Mouse (Mus musculus): Measurements from ENCODE around the gene Gpx4. TPM values are rescaled to one million over a fixed set of nuclear protein-coding genes. Genes with fewer than 3 reads are reported as not detected.

The Gpx4 gene
- polyA plus RNA-seq, 1 experiment from 2014 or later, result 552 TPM

DNA sequence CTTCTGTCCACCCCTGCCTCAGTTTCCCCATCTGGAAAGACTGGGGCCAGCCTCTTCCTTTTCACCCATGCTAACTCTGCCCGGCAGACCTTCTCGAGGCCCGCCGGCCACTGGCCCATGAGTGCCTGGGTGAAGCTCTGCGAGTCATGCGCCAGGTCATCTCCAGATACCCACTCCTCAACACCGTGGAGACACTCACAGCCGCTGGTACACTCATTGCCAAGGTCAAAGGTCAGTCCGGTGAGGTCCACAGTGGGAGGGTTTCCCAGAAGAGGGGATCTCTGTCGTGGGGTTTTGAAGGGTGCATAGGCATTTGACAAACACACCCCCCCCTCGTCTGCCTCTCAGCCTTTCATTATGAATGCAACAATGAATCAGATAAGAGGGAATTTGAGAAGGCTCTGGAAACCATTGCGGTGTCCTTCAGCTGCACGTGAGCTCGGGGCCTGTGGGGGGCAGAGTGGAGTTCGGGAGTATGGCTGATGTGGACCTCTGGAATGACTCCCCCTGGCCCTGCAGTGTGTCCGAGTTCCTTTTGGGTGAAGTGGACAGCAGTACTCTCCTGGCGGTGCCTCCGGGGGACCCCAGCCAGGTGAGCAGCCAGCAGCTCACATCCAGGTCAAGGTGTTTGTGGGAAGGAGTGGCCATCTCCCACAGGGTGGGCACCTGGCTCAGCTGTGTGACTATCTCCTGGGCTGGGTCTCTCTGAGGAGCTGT is 26.2 kb upstream of the Gpx4 start:
- no peaks in the 10 kb centered on the region for H3K4me1 ChIP-seq (ENCODE audit: control insufficient read depth, insufficient read depth, low read length)
- H3K36me3 ChIP-seq (ENCODE audit: control insufficient read depth, insufficient read depth, low read length), result no peaks in the 10 kb centered on the region
- H3K27me3 ChIP-seq (ENCODE audit: control insufficient read depth, insufficient read depth, low read depth, low read length), result peaks cover 20% of the 10 kb centered on the region
- no peak overlapping the region for H3K9ac ChIP-seq (ENCODE audit: low read depth, low read length)
- WGBS, result 82% methylated on average over 18 of the region's 18 CpGs
- no peaks in the 10 kb centered on the region for H3K9me3 ChIP-seq (replicated peaks; ENCODE audit: control insufficient read depth, low read length, poor library complexity, severe bottlenecking)
- no peak for ATAC-seq
- no peak overlapping the region for H3K4me3 ChIP-seq (ENCODE audit: low read depth, low read length)
- H3K4me2 ChIP-seq (ENCODE audit: low read length), result no peak overlapping the region
- no peak overlapping the region for H3K27ac ChIP-seq (ENCODE audit: low read length)

GRCm38 (mm10) chr10:80021320-80021641 is 25.7 kb upstream of the Gpx4 start:
- Histone ChIP-seq H3K4me2 (ENCODE audit: low read length) (no peak overlapping the region), H3K9ac (ENCODE audit: low read depth, low read length) (no peak overlapping the region), H3K27ac (ENCODE audit: low read length) (no peak overlapping the region), H3K4me1 (ENCODE audit: control insufficient read depth, insufficient read depth, low read length) (no peaks in the 10 kb centered on the region), H3K27me3 (ENCODE audit: control insufficient read depth, insufficient read depth, low read depth, low read length) (peaks cover 19% of the 10 kb centered on the region), H3K36me3 (ENCODE audit: control insufficient read depth, insufficient read depth, low read length) (no peaks in the 10 kb centered on the region), H3K4me3 (ENCODE audit: low read depth, low read length) (no peak overlapping the region), H3K9me3 (replicated peaks; ENCODE audit: control insufficient read depth, low read length, poor library complexity, severe bottlenecking) (no peaks in the 10 kb centered on the region)
- no peak for ATAC-seq
- WGBS, result 90% methylated on average over 13 of the region's 13 CpGs

DNA sequence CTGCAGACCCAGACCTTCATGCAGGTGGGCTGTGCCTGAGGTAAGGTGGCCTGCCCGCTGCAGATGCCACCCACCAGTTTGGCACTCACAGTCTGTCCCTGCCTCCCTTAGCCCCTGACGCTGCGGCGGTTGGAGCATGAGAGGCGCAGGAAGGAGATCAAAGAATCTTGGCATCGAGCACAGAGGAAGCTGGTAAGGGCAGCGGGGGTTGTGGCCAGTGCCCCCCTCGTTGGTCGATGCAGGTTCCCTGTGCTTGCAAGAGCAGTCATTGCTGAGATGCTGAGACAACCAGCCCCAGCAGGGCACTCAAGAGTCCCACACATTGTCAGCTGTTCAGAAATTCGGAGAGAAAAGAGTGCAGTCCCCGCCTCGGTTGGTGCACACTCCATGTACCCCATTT is 24.8 kb upstream of the Gpx4 start:
- Histone ChIP-seq H3K4me1 (ENCODE audit: control insufficient read depth, insufficient read depth, low read length) (no peaks in the 10 kb centered on the region), H3K27ac (ENCODE audit: low read length) (no peak overlapping the region), H3K4me3 (ENCODE audit: low read depth, low read length) (no peak overlapping the region), H3K36me3 (ENCODE audit: control insufficient read depth, insufficient read depth, low read length) (no peaks in the 10 kb centered on the region), H3K27me3 (ENCODE audit: control insufficient read depth, insufficient read depth, low read depth, low read length) (peaks cover 19% of the 10 kb centered on the region), H3K9me3 (replicated peaks; ENCODE audit: control insufficient read depth, low read length, poor library complexity, severe bottlenecking) (no peaks in the 10 kb centered on the region), H3K9ac (ENCODE audit: low read depth, low read length) (no peak overlapping the region), H3K4me2 (ENCODE audit: low read length) (no peak overlapping the region)
- 92% methylated on average over 12 of the region's 12 CpGs for whole genome bisulfite sequencing
- ATAC-seq, result no peak

DNA sequence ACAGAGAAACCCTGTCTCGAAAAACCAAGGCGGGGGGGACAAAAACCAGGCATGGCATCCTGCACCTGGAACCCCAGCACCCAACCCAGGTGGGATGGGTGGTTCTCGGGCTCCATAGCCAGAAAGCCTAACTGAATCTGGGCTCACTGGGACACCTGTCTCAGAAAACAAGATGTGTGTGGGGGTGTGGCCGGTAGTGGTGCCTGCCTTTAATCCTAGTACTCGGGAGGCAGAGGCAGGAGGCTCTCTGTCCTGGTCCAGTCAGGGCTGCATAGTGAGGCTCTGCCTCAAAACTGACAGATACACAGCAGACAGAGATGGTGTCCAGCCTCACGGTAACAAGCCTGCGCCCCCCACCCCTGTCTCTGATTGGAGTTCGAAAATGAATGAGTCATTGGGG is 24.2 kb upstream of the Gpx4 start:
- ATAC-seq, result no peak

GRCm38 (mm10) chr10:80023758-80024157 is 23.2 kb upstream of the Gpx4 start:
- WGBS, result 85% methylated on average over 5 of the region's 5 CpGs
- ATAC-seq, result no peak
- H3K9ac ChIP-seq (ENCODE audit: low read depth, low read length), result no peak overlapping the region
- no peak overlapping the region for H3K27ac ChIP-seq (ENCODE audit: low read length)
- no peaks in the 10 kb centered on the region for H3K36me3 ChIP-seq (ENCODE audit: control insufficient read depth, insufficient read depth, low read length)
- no peaks in the 10 kb centered on the region for H3K4me1 ChIP-seq (ENCODE audit: control insufficient read depth, insufficient read depth, low read length)
- H3K27me3 ChIP-seq (ENCODE audit: control insufficient read depth, insufficient read depth, low read depth, low read length), result peaks cover 11% of the 10 kb centered on the region
- H3K9me3 ChIP-seq (replicated peaks; ENCODE audit: control insufficient read depth, low read length, poor library complexity, severe bottlenecking), result no peaks in the 10 kb centered on the region
- no peak overlapping the region for H3K4me2 ChIP-seq (ENCODE audit: low read length)
- no peak overlapping the region for H3K4me3 ChIP-seq (ENCODE audit: low read depth, low read length)

More for the DNA sequence above, 24.2 kb upstream of the Gpx4 start:
- Histone ChIP-seq H3K4me1 (ENCODE audit: control insufficient read depth, insufficient read depth, low read length) (no peaks in the 10 kb centered on the region), H3K36me3 (ENCODE audit: control insufficient read depth, insufficient read depth, low read length) (no peaks in the 10 kb centered on the region), H3K9me3 (replicated peaks; ENCODE audit: control insufficient read depth, low read length, poor library complexity, severe bottlenecking) (no peaks in the 10 kb centered on the region), H3K9ac (ENCODE audit: low read depth, low read length) (no peak overlapping the region), H3K27me3 (ENCODE audit: control insufficient read depth, insufficient read depth, low read depth, low read length) (peaks cover 15% of the 10 kb centered on the region), H3K4me2 (ENCODE audit: low read length) (no peak overlapping the region), H3K27ac (ENCODE audit: low read length) (no peak overlapping the region), H3K4me3 (ENCODE audit: low read depth, low read length) (no peak overlapping the region)
- WGBS, result 97% methylated on average over 8 of the region's 8 CpGs

GRCm38 (mm10) chr10:80024229-80025043 is 22.5 kb upstream of the Gpx4 start:
- H3K9ac ChIP-seq (ENCODE audit: low read depth, low read length), result no peak overlapping the region
- H3K4me3 ChIP-seq (ENCODE audit: low read depth, low read length), result no peak overlapping the region
- no peaks in the 10 kb centered on the region for H3K4me1 ChIP-seq (ENCODE audit: control insufficient read depth, insufficient read depth, low read length)
- 79% methylated on average over 15 of the region's 15 CpGs for WGBS
- H3K27me3 ChIP-seq (ENCODE audit: control insufficient read depth, insufficient read depth, low read depth, low read length), result peaks cover 6% of the 10 kb centered on the region
- no peak overlapping the region for H3K27ac ChIP-seq (ENCODE audit: low read length)
- ATAC-seq, result no peak
- H3K9me3 ChIP-seq (replicated peaks; ENCODE audit: control insufficient read depth, low read length, poor library complexity, severe bottlenecking), result no peaks in the 10 kb centered on the region
- no peaks in the 10 kb centered on the region for H3K36me3 ChIP-seq (ENCODE audit: control insufficient read depth, insufficient read depth, low read length)
- H3K4me2 ChIP-seq (ENCODE audit: low read length), result no peak overlapping the region

GRCm38 (mm10) chr10:80025044-80025347 is 22.0 kb upstream of the Gpx4 start:
- no peaks in the 10 kb centered on the region for H3K36me3 ChIP-seq (ENCODE audit: control insufficient read depth, insufficient read depth, low read length)
- no peak overlapping the region for H3K4me2 ChIP-seq (ENCODE audit: low read length)
- H3K27me3 ChIP-seq (ENCODE audit: control insufficient read depth, insufficient read depth, low read depth, low read length), result peaks cover under 1% of the 10 kb centered on the region
- H3K27ac ChIP-seq (ENCODE audit: low read length), result no peak overlapping the region
- WGBS, result 55% methylated on average over 4 of the region's 4 CpGs
- H3K4me3 ChIP-seq (ENCODE audit: low read depth, low read length), result no peak overlapping the region
- H3K9ac ChIP-seq (ENCODE audit: low read depth, low read length), result no peak overlapping the region
- no peaks in the 10 kb centered on the region for H3K4me1 ChIP-seq (ENCODE audit: control insufficient read depth, insufficient read depth, low read length)
- H3K9me3 ChIP-seq (replicated peaks; ENCODE audit: control insufficient read depth, low read length, poor library complexity, severe bottlenecking), result no peaks in the 10 kb centered on the region
- no peak for ATAC-seq

GRCm38 (mm10) chr10:80025463-80025862 is 21.5 kb upstream of the Gpx4 start:
- H3K27me3 ChIP-seq (ENCODE audit: control insufficient read depth, insufficient read depth, low read depth, low read length), result no peaks in the 10 kb centered on the region; the same call in 1 of the 2 replicates
- H3K9ac ChIP-seq (ENCODE audit: low read depth, low read length), result no peak overlapping the region
- H3K4me1 ChIP-seq (ENCODE audit: control insufficient read depth, insufficient read depth, low read length), result no peaks in the 10 kb centered on the region
- H3K9me3 ChIP-seq (replicated peaks; ENCODE audit: control insufficient read depth, low read length, poor library complexity, severe bottlenecking), result no peaks in the 10 kb centered on the region
- 78% methylated on average over 10 of the region's 10 CpGs for WGBS
- no peak for ATAC-seq
- H3K4me2 ChIP-seq (ENCODE audit: low read length), result no peak overlapping the region
- no peak overlapping the region for H3K27ac ChIP-seq (ENCODE audit: low read length)
- H3K36me3 ChIP-seq (ENCODE audit: control insufficient read depth, insufficient read depth, low read length), result no peaks in the 10 kb centered on the region
- H3K4me3 ChIP-seq (ENCODE audit: low read depth, low read length), result no peak overlapping the region

DNA sequence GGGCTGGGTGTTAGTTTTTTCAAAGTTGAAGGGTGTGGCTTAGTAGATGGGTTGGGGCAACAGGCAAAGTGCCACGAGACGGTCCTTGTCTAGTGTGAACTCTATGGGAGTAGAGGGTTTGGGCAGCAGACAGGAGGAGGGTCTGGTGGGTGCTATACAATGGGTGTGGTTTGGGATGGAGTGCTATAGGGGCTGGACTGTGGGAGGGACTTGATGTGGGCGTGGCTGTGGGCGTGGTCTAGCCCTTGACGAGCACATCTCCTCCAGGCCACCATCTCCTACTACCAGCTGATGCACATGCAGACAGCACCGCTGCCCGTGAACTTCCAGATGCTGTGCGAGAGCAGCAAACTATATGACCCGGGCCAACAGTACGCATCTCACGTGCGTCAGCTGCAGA is 21.1 kb upstream of the Gpx4 start:
- H3K4me2 ChIP-seq (ENCODE audit: low read length), result no peak overlapping the region
- no peaks in the 10 kb centered on the region for H3K4me1 ChIP-seq (ENCODE audit: control insufficient read depth, insufficient read depth, low read length)
- H3K9me3 ChIP-seq (replicated peaks; ENCODE audit: control insufficient read depth, low read length, poor library complexity, severe bottlenecking), result no peaks in the 10 kb centered on the region
- H3K4me3 ChIP-seq (ENCODE audit: low read depth, low read length), result no peak overlapping the region
- H3K27me3 ChIP-seq (ENCODE audit: control insufficient read depth, insufficient read depth, low read depth, low read length), result no peaks in the 10 kb centered on the region
- no peak overlapping the region for H3K9ac ChIP-seq (ENCODE audit: low read depth, low read length)
- ATAC-seq, result no peak
- no peaks in the 10 kb centered on the region for H3K36me3 ChIP-seq (ENCODE audit: control insufficient read depth, insufficient read depth, low read length)
- WGBS, result 65% methylated on average over 12 of the region's 12 CpGs
- no peak overlapping the region for H3K27ac ChIP-seq (ENCODE audit: low read length)
